Comparison of ENCODE assay signal across 8 mouse cellular contexts in genomic region chr17:24723881-24724180, GRCm38 (mm10). TPM values are rescaled to one million over a fixed set of nuclear protein-coding genes. Genes with fewer than 3 reads are reported as not detected.
A peak's percentile ranks its signal among the peaks of the same experiment; 100 is the strongest.
DNase-seq lines count a peak whose midpoint lies in the region; ATAC-seq and TF ChIP-seq lines count a peak whose summit lies in the region.

No protein-coding gene starts in this region.

- H3K4me1 ChIP-seq in kidney, embryonic 15.5 days = peaks cover 29% of the 10 kb centered on the region
- peaks cover 31% of the 10 kb centered on the region for H3K4me1 ChIP-seq in G1E (ENCODE audit: insufficient read depth, low read depth, low read length)
- peaks cover 30% of the 10 kb centered on the region for H3K4me1 ChIP-seq in limb, embryonic 15.5 days
- H3K4me1 ChIP-seq in olfactory bulb, adult 2 months (ENCODE audit: control insufficient read depth, insufficient read depth, low read length) = peaks cover 10% of the 10 kb centered on the region

- peak overlapping the region; percentile 98 for H3K4me3 ChIP-seq in kidney, embryonic 15.5 days (replicated peaks)
- H3K4me3 ChIP-seq in G1E (ENCODE audit: low read depth, low read length) = peak overlapping the region; percentile 77
- peak overlapping the region; percentile 76 for H3K4me3 ChIP-seq in limb, embryonic 15.5 days
- H3K4me3 ChIP-seq in olfactory bulb, adult 2 months (ENCODE audit: insufficient read depth, low read depth, low read length) = peak overlapping the region; percentile 77

- under 1% methylated on average over 15 of the region's 15 CpGs for WGBS in kidney, embryonic 15.5 days
- 0% methylated on average over 15 of the region's 15 CpGs for WGBS in limb, embryonic 15.5 days
- WGBS in olfactory bulb, adult 2 months = under 1% methylated on average over 15 of the region's 15 CpGs

- no peaks in the 10 kb centered on the region for H3K27me3 ChIP-seq in kidney, embryonic 15.5 days
- peaks cover 15% of the 10 kb centered on the region for H3K27me3 ChIP-seq in G1E (ENCODE audit: insufficient read depth, low read length)
- H3K27me3 ChIP-seq in limb, embryonic 15.5 days = no peaks in the 10 kb centered on the region

- no peaks in the 10 kb centered on the region for H3K9me3 ChIP-seq in kidney, embryonic 15.5 days (replicated peaks)
- no peaks in the 10 kb centered on the region for H3K9me3 ChIP-seq in G1E (replicated peaks)
- H3K9me3 ChIP-seq in limb, embryonic 15.5 days = no peaks in the 10 kb centered on the region

- H3K4me2 ChIP-seq in kidney, embryonic 15.5 days = peak overlapping the region; percentile 70
- peak overlapping the region; percentile 84 for H3K4me2 ChIP-seq in limb, embryonic 15.5 days

- H3K27ac ChIP-seq in kidney, embryonic 15.5 days = peak overlapping the region; percentile 92
- peak overlapping the region; percentile 86 for H3K27ac ChIP-seq in limb, embryonic 15.5 days
- H3K27ac ChIP-seq in olfactory bulb, adult 2 months (ENCODE audit: insufficient read depth, low read depth, low read length) = peak overlapping the region; percentile 87

- ATAC-seq in kidney, embryonic 15.5 days (replicated peaks; ENCODE audit: low FRiP score) = peak; percentile 5; the same call in 1 of the 2 replicates
- ATAC-seq in G1E (ENCODE audit: extremely low read depth, insufficient number of reproducible peaks, low FRiP score, poor library complexity, severe bottlenecking) = no peak
- peak; percentile 48 for ATAC-seq in erythroid progenitor cell, adult 5-6 weeks (replicated peaks; ENCODE audit: low FRiP score, poor library complexity, severe bottlenecking)
- ATAC-seq in limb, embryonic 15.5 days (ENCODE audit: insufficient number of reproducible peaks, low FRiP score, low TSS enrichment, low read depth) = no peak

- DNase-seq in kidney, adult 11 months = no peak
- DNase-seq in G1E (ENCODE audit: low spot score) = peak; percentile 52
- no peak for DNase-seq in ovary, postnatal 14 days (ENCODE audit: low spot score)
- no peak for DNase-seq in layer of hippocampus, postnatal 14 days (ENCODE audit: low spot score in 2 of 2)

- TF ChIP-seq CTCF in G1E (IDR thresholded peaks at IDR 0.05; ENCODE audit: low read depth, low read length) = no peak
- TF ChIP-seq CTCF in olfactory bulb, adult 2 months (IDR thresholded peaks at IDR 0.05; ENCODE audit: insufficient read depth, low read depth, low read length) = no peak

- H3K36me3 ChIP-seq in kidney, embryonic 15.5 days = peaks cover 17% of the 10 kb centered on the region
- H3K36me3 ChIP-seq in G1E (replicated peaks) = peaks cover 21% of the 10 kb centered on the region
- peaks cover 18% of the 10 kb centered on the region for H3K36me3 ChIP-seq in limb, embryonic 15.5 days

- peak overlapping the region; percentile 91 for H3K9ac ChIP-seq in kidney, embryonic 15.5 days
- peak overlapping the region; percentile 78 for H3K9ac ChIP-seq in limb, embryonic 15.5 days

- TF ChIP-seq POLR2A in olfactory bulb, adult 2 months (IDR thresholded peaks at IDR 0.05; ENCODE audit: insufficient read depth, low read depth, low read length) = no peak

RNA-seq across cellular contexts. Expression of gene Ndufb10, which starts 0.4 kb away (rescaled TPM):
- 237 and 238 TPM in 2 replicates for polyA plus RNA-seq in kidney, embryonic 15.5 days (2015; fragmentation: Nextera tagmentation; extraction: Ambion mirVana)
- total RNA-seq in G1E (2014; fragmentation: Nextera tagmentation) = 54.6 and 63.5 TPM in 2 replicates
- 185 and 206 TPM in 2 replicates for total RNA-seq in G1E (2017)
- polyA plus RNA-seq in G1E (2012) = 372 and 429 TPM in 2 replicates
- total RNA-seq in erythroid progenitor cell, adult 5-6 weeks (2015; ENCODE audit: low replicate concordance) = 178 and 200 TPM in 2 replicates
- 84.0 and 122 TPM in 2 replicates for total RNA-seq in erythroid progenitor cell, adult 5-6 weeks (2017; ENCODE audit: low replicate concordance)
- polyA plus RNA-seq in limb, embryonic 15.5 days (2015; fragmentation: Nextera tagmentation; extraction: Ambion mirVana) = 208 and 226 TPM in 2 replicates
- not detected in 2 replicates for polyA plus RNA-seq in olfactory bulb, adult 2 months (2012; ENCODE audit: insufficient read depth, insufficient read length, low replicate concordance, missing spikeins)
- 100 to 1,000 TPM; 186 to 200 TPM for total RNA-seq in layer of hippocampus, postnatal 14 days (2021)

RNA-seq across cellular contexts. Expression of gene Rpl3l, which starts 3.8 kb away (rescaled TPM):
- not detected in 2 replicates for polyA plus RNA-seq in kidney, embryonic 15.5 days (2015; fragmentation: Nextera tagmentation; extraction: Ambion mirVana)
- not detected in 2 replicates for total RNA-seq in G1E (2014; fragmentation: Nextera tagmentation)
- total RNA-seq in G1E (2017) = 0.17 TPM in 1 of 2 replicates, not detected in the other
- 0.07 TPM in 1 of 2 replicates, not detected in the other for polyA plus RNA-seq in G1E (2012)
- total RNA-seq in erythroid progenitor cell, adult 5-6 weeks (2015; ENCODE audit: low replicate concordance) = not detected in 2 replicates
- not detected in 2 replicates for total RNA-seq in erythroid progenitor cell, adult 5-6 weeks (2017; ENCODE audit: low replicate concordance)
- polyA plus RNA-seq in limb, embryonic 15.5 days (2015; fragmentation: Nextera tagmentation; extraction: Ambion mirVana) = 0.30 TPM in 1 of 2 replicates, not detected in the other
- polyA plus RNA-seq in olfactory bulb, adult 2 months (2012; ENCODE audit: insufficient read depth, insufficient read length, low replicate concordance, missing spikeins) = not detected in 2 replicates
- total RNA-seq in layer of hippocampus, postnatal 14 days (2021) = 1 to 10 TPM in 1 of 2 experiments, under 1 TPM in 1; 0.79 to 1.0 TPM

RNA-seq across cellular contexts. Expression of gene Rps2, which starts 5.9 kb away (rescaled TPM):
- polyA plus RNA-seq in kidney, embryonic 15.5 days (2015; fragmentation: Nextera tagmentation; extraction: Ambion mirVana) = 1,520 and 1,607 TPM in 2 replicates
- total RNA-seq in G1E (2014; fragmentation: Nextera tagmentation) (3,970 and 4,105 TPM in 2 replicates), G1E (2017) (950 and 975 TPM in 2 replicates)
- polyA plus RNA-seq in G1E (2012) = 2,688 and 3,723 TPM in 2 replicates
- total RNA-seq in erythroid progenitor cell, adult 5-6 weeks (2015; ENCODE audit: low replicate concordance) = 1,299 and 1,601 TPM in 2 replicates
- 315 and 526 TPM in 2 replicates for total RNA-seq in erythroid progenitor cell, adult 5-6 weeks (2017; ENCODE audit: low replicate concordance)
- 1,428 and 1,497 TPM in 2 replicates for polyA plus RNA-seq in limb, embryonic 15.5 days (2015; fragmentation: Nextera tagmentation; extraction: Ambion mirVana)
- polyA plus RNA-seq in olfactory bulb, adult 2 months (2012; ENCODE audit: insufficient read depth, insufficient read length, low replicate concordance, missing spikeins) = not detected in 2 replicates
- 100 to 1,000 TPM; 494 to 506 TPM for total RNA-seq in layer of hippocampus, postnatal 14 days (2021)

RNA-seq across cellular contexts. Expression of gene Rnf151, which starts 6.0 kb away (rescaled TPM):
- polyA plus RNA-seq in kidney, embryonic 15.5 days (2015; fragmentation: Nextera tagmentation; extraction: Ambion mirVana) = 0.18 TPM in 1 of 2 replicates, not detected in the other
- not detected in 2 replicates for total RNA-seq in G1E (2014; fragmentation: Nextera tagmentation)
- total RNA-seq in G1E (2017) = 0.23 TPM in 1 of 2 replicates, not detected in the other
- polyA plus RNA-seq in G1E (2012) = 0.13 and 0.17 TPM in 2 replicates
- total RNA-seq in erythroid progenitor cell, adult 5-6 weeks (2015; ENCODE audit: low replicate concordance) = not detected in 2 replicates
- total RNA-seq in erythroid progenitor cell, adult 5-6 weeks (2017; ENCODE audit: low replicate concordance) = not detected in 2 replicates
- 0.29 TPM in 1 of 2 replicates, not detected in the other for polyA plus RNA-seq in limb, embryonic 15.5 days (2015; fragmentation: Nextera tagmentation; extraction: Ambion mirVana)
- not detected in 2 replicates for polyA plus RNA-seq in olfactory bulb, adult 2 months (2012; ENCODE audit: insufficient read depth, insufficient read length, low replicate concordance, missing spikeins)
- total RNA-seq in layer of hippocampus, postnatal 14 days (2021) = not detected

RNA-seq across cellular contexts. Expression of gene Msrb1, which starts 12.6 kb away (rescaled TPM):
- 29.9 and 31.8 TPM in 2 replicates for polyA plus RNA-seq in kidney, embryonic 15.5 days (2015; fragmentation: Nextera tagmentation; extraction: Ambion mirVana)
- total RNA-seq in G1E (2014; fragmentation: Nextera tagmentation) = 62.0 and 76.8 TPM in 2 replicates
- 34.6 and 39.2 TPM in 2 replicates for total RNA-seq in G1E (2017)
- polyA plus RNA-seq in G1E (2012) = 10.1 and 14.6 TPM in 2 replicates
- 108 and 112 TPM in 2 replicates for total RNA-seq in erythroid progenitor cell, adult 5-6 weeks (2015; ENCODE audit: low replicate concordance)
- total RNA-seq in erythroid progenitor cell, adult 5-6 weeks (2017; ENCODE audit: low replicate concordance) = 29.5 and 61.6 TPM in 2 replicates
- 25.9 and 26.8 TPM in 2 replicates for polyA plus RNA-seq in limb, embryonic 15.5 days (2015; fragmentation: Nextera tagmentation; extraction: Ambion mirVana)
- polyA plus RNA-seq in olfactory bulb, adult 2 months (2012; ENCODE audit: insufficient read depth, insufficient read length, low replicate concordance, missing spikeins) = not detected in 2 replicates
- total RNA-seq in layer of hippocampus, postnatal 14 days (2021) = 10 to 100 TPM; 44.4 to 51.2 TPM

Comparison
In these comparisons a context has a peak if more than half of its experiments do, and no peak if none do; other contexts are left out.
1. ATAC-seq: peak in kidney, embryonic 15.5 days (single experiment) and erythroid progenitor cell, adult 5-6 weeks (single experiment); none in G1E (single experiment) and limb, embryonic 15.5 days (single experiment).
2. Peak in every context shown above with its lines, with median percentiles within 50 percentile points of each other: H3K27ac ChIP-seq and H3K4me3 ChIP-seq.